Mouse (Mus musculus) megakaryocyte, embryonic 14.5 days (primary cell): Measurements from ENCODE around the gene Prickle3.

Source experiments
- FLI1 ChIP-seq: IDR thresholded peaks from 2 replicates; pipeline ENCODE4 v1.6.1; 2012; ENCODE audit warnings: low read length, inconsistent platforms, mixed read lengths
- GATA1 ChIP-seq: IDR thresholded peaks from 3 replicates; pipeline ENCODE4 v1.6.1; 2012; ENCODE audit warnings: mixed read lengths, low read length, inconsistent platforms, borderline replicate concordance

DNA sequence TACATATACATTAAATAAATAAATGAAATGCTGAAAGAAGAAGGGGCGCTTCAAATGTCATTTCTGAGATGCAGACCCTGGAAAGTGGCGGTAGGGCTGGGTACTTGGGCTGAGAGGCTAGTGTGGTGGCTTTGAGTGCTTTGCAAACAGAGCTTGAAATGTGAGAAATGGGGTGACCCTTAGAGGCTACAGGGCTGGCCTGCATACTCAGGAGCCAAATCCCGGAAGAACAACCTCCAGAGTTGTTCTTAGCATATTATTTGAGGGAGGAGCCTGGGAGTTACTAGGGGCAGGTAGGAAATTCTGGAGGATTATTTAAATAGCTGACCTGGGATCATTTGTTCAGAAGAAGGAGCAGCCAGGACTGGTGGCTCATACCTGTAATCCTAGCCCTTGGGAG is 33.4 kb downstream of the Prickle3 start:
- TF ChIP-seq GATA1: no peak
- TF ChIP-seq FLI1: no peak
